Mouse (Mus musculus): ENCODE measurements around the gene Ncam2. TPM values are rescaled to one million over a fixed set of nuclear protein-coding genes. Genes with fewer than 3 reads are reported as not detected.

Gene Ncam2
- polyA plus RNA-seq, 1 experiment = 0.02 TPM

DNA sequence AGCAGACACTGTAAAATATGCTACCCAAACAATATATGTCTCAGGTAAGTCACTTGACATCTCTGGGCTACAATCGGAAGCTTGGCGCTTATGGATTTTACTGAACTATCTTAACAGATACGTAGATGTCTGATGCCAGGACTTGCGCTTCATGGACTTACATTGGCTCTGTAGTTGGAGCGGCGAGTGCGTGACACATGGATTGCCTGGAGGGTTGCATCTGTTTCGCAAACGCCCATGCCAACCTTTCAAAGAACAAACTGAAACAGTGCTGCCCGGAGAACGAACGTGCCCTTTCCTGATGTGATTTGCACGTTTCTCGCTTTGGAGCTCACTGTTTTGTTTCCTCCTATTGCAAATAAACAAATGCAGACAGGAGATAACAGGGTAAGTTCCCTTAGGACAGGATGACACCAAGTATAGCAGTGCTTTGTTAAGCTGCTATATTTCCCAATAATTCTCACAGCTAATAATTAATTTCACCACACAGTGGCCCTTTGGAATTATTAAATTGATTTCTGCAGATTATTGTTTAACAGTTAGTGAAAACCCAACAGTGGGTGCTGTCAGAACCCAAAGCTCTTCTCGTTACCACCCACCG lies 12.8 kb upstream of the Ncam2 start:
- Histone ChIP-seq H3K4me3 (no peak overlapping the region), H3K36me3 (ENCODE audit: control insufficient read depth, insufficient read depth) (no peaks in the 10 kb centered on the region), H3K27me3 (ENCODE audit: control insufficient read depth, insufficient read depth, insufficient read length) (no peaks in the 10 kb centered on the region), H3K79me2 (ENCODE audit: control insufficient read depth, insufficient read depth) (no peaks in the 10 kb centered on the region), H3ac (ENCODE audit: control insufficient read depth, insufficient read length) (no peak overlapping the region), H3K4me2 (ENCODE audit: low read depth) (no peak overlapping the region)
- no peak for TF ChIP-seq REST (IDR thresholded peaks at IDR 0.05; ENCODE audit: insufficient read depth, insufficient read length)
- TF ChIP-seq E2F4 (IDR thresholded peaks at IDR 0.05; ENCODE audit: insufficient read depth) = no peak
- TF ChIP-seq CEBPB (IDR thresholded peaks at IDR 0.05; ENCODE audit: insufficient read depth, poor library complexity, severe bottlenecking) = no peak
- no peak for TF ChIP-seq POLR2A (IDR thresholded peaks at IDR 0.05; ENCODE audit: insufficient read length, low read depth)
- no peak for TF ChIP-seq MYOD1 (IDR thresholded peaks at IDR 0.05; ENCODE audit: control insufficient read depth in 1 of 3, insufficient read length in 2 of 3, low read depth in 2 of 3)

DNA sequence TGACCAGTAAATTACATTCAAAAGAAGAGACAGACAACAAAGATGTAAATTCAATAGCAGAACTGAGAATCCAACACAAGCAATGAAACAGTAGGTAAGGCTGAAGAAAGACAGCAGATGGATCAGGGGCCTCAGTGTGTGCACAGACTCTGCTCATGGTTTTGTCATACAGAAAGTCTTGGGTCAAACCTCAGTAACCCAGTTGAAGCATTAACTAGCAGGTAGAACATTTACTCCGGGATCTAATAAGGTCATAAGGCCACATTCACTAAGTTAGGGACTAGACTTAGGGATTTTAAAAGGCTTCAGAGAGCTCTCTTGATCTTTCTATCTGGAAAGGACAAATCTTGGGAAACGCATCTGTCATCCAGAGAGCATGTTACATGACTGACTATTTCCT lies 8.9 kb upstream of the Ncam2 start:
- Histone ChIP-seq H3ac (ENCODE audit: control insufficient read depth, insufficient read length) (no peak overlapping the region), H3K79me2 (ENCODE audit: control insufficient read depth, insufficient read depth) (no peaks in the 10 kb centered on the region), H3K36me3 (ENCODE audit: control insufficient read depth, insufficient read depth) (no peaks in the 10 kb centered on the region), H3K4me3 (no peak overlapping the region), H3K4me2 (ENCODE audit: low read depth) (no peak overlapping the region), H3K27me3 (ENCODE audit: control insufficient read depth, insufficient read depth, insufficient read length) (no peaks in the 10 kb centered on the region)
- no peak for TF ChIP-seq TCF3 (IDR thresholded peaks at IDR 0.05; ENCODE audit: insufficient read length, low read depth)

DNA sequence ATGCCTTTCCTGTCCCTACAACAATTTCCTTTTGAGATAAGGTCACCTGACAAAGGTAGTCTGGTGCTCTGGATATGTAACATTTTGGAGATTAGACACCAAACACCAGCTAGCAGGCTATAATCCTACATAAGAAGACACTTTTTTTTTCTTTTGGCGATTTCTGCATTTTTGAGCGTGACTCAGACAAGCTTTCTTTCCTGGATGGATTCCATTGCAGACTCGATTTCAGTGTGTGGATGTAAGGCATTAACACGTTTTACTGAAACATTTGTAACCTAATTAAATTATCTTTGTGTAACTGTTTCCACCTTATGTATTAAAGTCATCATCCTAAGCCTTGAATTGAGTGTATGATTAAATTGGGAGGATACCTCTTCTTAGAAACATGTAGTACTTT lies 7.9 kb upstream of the Ncam2 start:
- H3K27me3 ChIP-seq (ENCODE audit: control insufficient read depth, insufficient read depth, insufficient read length) = no peaks in the 10 kb centered on the region
- H3K79me2 ChIP-seq (ENCODE audit: control insufficient read depth, insufficient read depth) = no peaks in the 10 kb centered on the region
- H3K36me3 ChIP-seq (ENCODE audit: control insufficient read depth, insufficient read depth) = no peaks in the 10 kb centered on the region
- H3K4me3 ChIP-seq = no peak overlapping the region
- H3ac ChIP-seq (ENCODE audit: control insufficient read depth, insufficient read length) = no peak overlapping the region
- no peak overlapping the region for H3K4me2 ChIP-seq (ENCODE audit: low read depth)
- no peak for TF ChIP-seq MAX (IDR thresholded peaks at IDR 0.05; ENCODE audit: low read depth)
- no peak for TF ChIP-seq E2F4 (IDR thresholded peaks at IDR 0.05; ENCODE audit: insufficient read depth)
- no peak for TF ChIP-seq REST (IDR thresholded peaks at IDR 0.05; ENCODE audit: insufficient read depth, insufficient read length)
- no peak for TF ChIP-seq CEBPB (IDR thresholded peaks at IDR 0.05; ENCODE audit: insufficient read depth, poor library complexity, severe bottlenecking)
- TF ChIP-seq MYOD1 (IDR thresholded peaks at IDR 0.05; ENCODE audit: control insufficient read depth in 1 of 3, insufficient read length in 2 of 3, low read depth in 2 of 3) = no peak
- TF ChIP-seq TCF3 (IDR thresholded peaks at IDR 0.05; ENCODE audit: insufficient read length, low read depth) = no peak
- TF ChIP-seq POLR2A (IDR thresholded peaks at IDR 0.05; ENCODE audit: insufficient read length, low read depth) = no peak
- no peak for TF ChIP-seq POLR2AphosphoS2 (IDR thresholded peaks at IDR 0.05; ENCODE audit: insufficient read length, low read depth)
- no peak for TF ChIP-seq SRF (IDR thresholded peaks at IDR 0.05; ENCODE audit: control insufficient read depth, insufficient read length, low read depth)
- TF ChIP-seq USF1 (IDR thresholded peaks at IDR 0.05; ENCODE audit: low read depth) = no peak
- no peak for TF ChIP-seq TCF12 (IDR thresholded peaks at IDR 0.05; ENCODE audit: insufficient read depth, poor library complexity, severe bottlenecking)
- TF ChIP-seq MYOG (IDR thresholded peaks at IDR 0.05; ENCODE audit: control insufficient read depth in 1 of 3, insufficient read depth in 1 of 3, insufficient read length in 2 of 3, low read depth in 2 of 3) = no peak

DNA sequence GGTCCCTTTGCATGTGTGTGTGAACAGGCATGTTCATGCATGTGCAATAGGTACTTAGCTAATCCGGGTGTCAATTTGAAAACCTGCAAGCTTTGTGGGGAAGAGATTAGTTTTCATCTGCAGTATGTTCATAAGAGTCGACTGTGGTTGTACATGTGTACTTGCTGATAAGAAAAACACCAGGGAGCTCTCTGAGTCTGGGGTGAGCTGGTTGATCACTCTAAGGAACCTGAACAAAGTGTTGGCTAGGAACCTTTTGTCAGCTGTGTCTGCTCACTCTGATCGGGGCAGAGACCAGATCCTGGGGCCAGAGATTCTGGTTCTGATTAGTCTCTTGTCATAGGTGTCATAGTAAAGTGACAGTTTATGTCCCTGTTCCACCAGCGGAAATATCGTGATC lies 1.0 kb upstream of the Ncam2 start:
- H3ac ChIP-seq (ENCODE audit: control insufficient read depth, insufficient read length) = no peak overlapping the region
- H3K27me3 ChIP-seq (ENCODE audit: control insufficient read depth, insufficient read depth, insufficient read length) = no peaks in the 10 kb centered on the region
- no peaks in the 10 kb centered on the region for H3K36me3 ChIP-seq (ENCODE audit: control insufficient read depth, insufficient read depth)
- H3K4me3 ChIP-seq = peak overlapping the region; percentile 24
- no peak overlapping the region for H3K4me2 ChIP-seq (ENCODE audit: low read depth)
- no peaks in the 10 kb centered on the region for H3K79me2 ChIP-seq (ENCODE audit: control insufficient read depth, insufficient read depth)
- TF ChIP-seq MAX (IDR thresholded peaks at IDR 0.05; ENCODE audit: low read depth) (no peak), MYOG (IDR thresholded peaks at IDR 0.05; ENCODE audit: control insufficient read depth in 1 of 3, insufficient read depth in 1 of 3, insufficient read length in 2 of 3, low read depth in 2 of 3) (no peak), POLR2AphosphoS2 (IDR thresholded peaks at IDR 0.05; ENCODE audit: insufficient read length, low read depth) (no peak), REST (IDR thresholded peaks at IDR 0.05; ENCODE audit: insufficient read depth, insufficient read length) (no peak), USF1 (IDR thresholded peaks at IDR 0.05; ENCODE audit: low read depth) (no peak), E2F4 (IDR thresholded peaks at IDR 0.05; ENCODE audit: insufficient read depth) (no peak), SRF (IDR thresholded peaks at IDR 0.05; ENCODE audit: control insufficient read depth, insufficient read length, low read depth) (no peak), CEBPB (IDR thresholded peaks at IDR 0.05; ENCODE audit: insufficient read depth, poor library complexity, severe bottlenecking) (no peak), TCF3 (IDR thresholded peaks at IDR 0.05; ENCODE audit: insufficient read length, low read depth) (no peak), MYOD1 (IDR thresholded peaks at IDR 0.05; ENCODE audit: control insufficient read depth in 1 of 3, insufficient read length in 2 of 3, low read depth in 2 of 3) (no peak), POLR2A (IDR thresholded peaks at IDR 0.05; ENCODE audit: insufficient read length, low read depth) (no peak), TCF12 (IDR thresholded peaks at IDR 0.05; ENCODE audit: insufficient read depth, poor library complexity, severe bottlenecking) (no peak)

DNA sequence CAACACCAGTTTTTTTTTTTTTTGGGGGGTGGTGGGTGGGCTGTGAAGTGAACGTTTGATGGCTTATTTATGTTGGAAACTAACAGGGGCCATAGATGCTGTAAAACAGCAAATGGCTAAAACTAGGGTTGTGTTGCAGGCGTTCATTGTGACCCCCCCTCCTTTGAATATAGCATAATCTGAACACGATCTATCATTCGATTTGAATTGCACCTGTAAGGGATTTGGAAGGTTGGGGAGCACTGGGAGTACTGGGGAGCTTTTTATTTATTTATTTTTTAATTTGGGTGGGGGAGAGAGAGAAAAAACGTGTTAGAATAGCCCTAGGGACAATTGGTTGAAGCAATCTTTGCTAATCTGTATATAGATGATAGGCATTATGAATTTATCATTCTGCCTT lies 974 bp downstream of the Ncam2 start:
- Histone ChIP-seq H3K79me2 (ENCODE audit: control insufficient read depth, insufficient read depth) (no peaks in the 10 kb centered on the region), H3ac (ENCODE audit: control insufficient read depth, insufficient read length) (no peak overlapping the region), H3K36me3 (ENCODE audit: control insufficient read depth, insufficient read depth) (no peaks in the 10 kb centered on the region), H3K27me3 (ENCODE audit: control insufficient read depth, insufficient read depth, insufficient read length) (no peaks in the 10 kb centered on the region), H3K4me3 (no peak overlapping the region), H3K4me2 (ENCODE audit: low read depth) (no peak overlapping the region)
- no peak for TF ChIP-seq MAX (IDR thresholded peaks at IDR 0.05; ENCODE audit: low read depth)
- no peak for TF ChIP-seq E2F4 (IDR thresholded peaks at IDR 0.05; ENCODE audit: insufficient read depth)
- no peak for TF ChIP-seq SRF (IDR thresholded peaks at IDR 0.05; ENCODE audit: control insufficient read depth, insufficient read length, low read depth)
- TF ChIP-seq MYOD1 (IDR thresholded peaks at IDR 0.05; ENCODE audit: control insufficient read depth in 1 of 3, insufficient read length in 2 of 3, low read depth in 2 of 3) = no peak
